ENCODE assay signal across 13 mouse cellular contexts in the genomic region with DNA sequence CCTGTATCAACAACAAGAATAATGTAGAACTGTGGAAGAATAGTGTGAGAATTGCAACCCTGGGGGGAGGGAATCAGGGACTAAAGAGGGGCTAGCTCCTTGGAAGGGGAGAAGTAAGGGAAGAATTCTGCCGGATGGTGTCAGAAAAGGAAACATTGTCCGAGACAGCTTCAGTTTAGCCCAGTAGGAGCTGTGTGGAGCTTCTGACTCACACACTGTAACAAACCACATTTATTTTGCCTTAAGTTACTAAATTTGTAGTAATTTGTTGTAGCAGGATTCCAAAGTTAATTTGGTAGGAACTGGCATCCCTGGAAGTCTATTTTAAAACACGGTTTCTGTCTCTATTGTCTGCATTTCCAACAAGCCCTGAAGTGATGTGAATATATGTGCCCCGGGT.
"Had no signal": no experiment of that assay in that cellular context is flagged by ENCODE, and none has a peak within 500 bp of the region (broad histone marks: within the 10 kb centered on the region; RNA-seq: fewer than 3 reads in every experiment).

No protein-coding gene starts in this region.

- H3K36me3 ChIP-seq: limb, embryonic 12.5 days; liver, embryonic 13.5 days; lung, embryonic 15.5 days; midbrain, embryonic 12.5 days; neural tube, embryonic 13.5 days had no signal

- H3K4me2 ChIP-seq: limb, embryonic 12.5 days; liver, embryonic 13.5 days; lung, embryonic 15.5 days; midbrain, embryonic 12.5 days; neural tube, embryonic 13.5 days had no signal

- H3K4me3 ChIP-seq: limb, embryonic 12.5 days; liver, embryonic 13.5 days; lung, embryonic 15.5 days; midbrain, embryonic 12.5 days; neural tube, embryonic 13.5 days had no signal

- H3K27ac ChIP-seq: liver, embryonic 13.5 days; lung, embryonic 15.5 days; midbrain, embryonic 12.5 days; neural tube, embryonic 13.5 days had no signal

- H3K27me3 ChIP-seq: limb, embryonic 12.5 days; liver, embryonic 13.5 days; lung, embryonic 15.5 days; midbrain, embryonic 12.5 days; neural tube, embryonic 13.5 days had no signal

- DNase-seq: kidney, adult 8-10 months; kidney, postnatal 25 days; liver; liver, embryonic 13.5 days; liver, postnatal 0 days; retina, postnatal 1 day; right cerebral cortex, postnatal 4 days; spleen, adult 18-20 months; thymus, postnatal 36 days had no signal
